10 mouse cellular contexts compared by ENCODE assay signal in the genomic region with DNA sequence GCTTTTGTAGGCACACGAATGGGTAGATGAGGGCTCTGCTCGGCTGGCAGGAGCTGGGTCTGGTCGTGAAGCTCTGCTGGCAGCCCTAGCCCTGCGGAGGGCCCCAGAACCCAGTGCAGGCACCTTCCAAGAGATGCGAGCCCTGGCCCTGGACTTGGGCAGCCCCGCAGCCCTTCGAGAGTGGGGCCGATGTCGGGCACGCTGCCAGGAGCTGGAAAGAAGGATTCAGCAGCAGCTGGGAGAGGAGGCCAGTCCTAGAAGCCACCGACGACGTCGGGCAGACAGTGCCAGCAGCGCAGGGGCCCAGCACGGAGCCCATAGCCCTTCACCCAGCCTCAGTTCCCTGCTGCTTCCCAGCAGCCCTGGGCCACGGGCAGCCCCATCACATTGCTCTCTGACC. TPM values are rescaled to one million over a fixed set of nuclear protein-coding genes. Genes with fewer than 3 reads are reported as not detected.
DNase-seq lines count a peak whose midpoint lies in the region; ATAC-seq and TF ChIP-seq lines count a peak whose summit lies in the region.
"Had no signal": no experiment of that assay in that cellular context is flagged by ENCODE, and none has a peak within 500 bp of the region (broad histone marks: within the 10 kb centered on the region; RNA-seq: fewer than 3 reads in every experiment).

No protein-coding gene starts in this region.

- intact Hi-C loops in heart, postnatal 14 days (cut with DNase I), result no loop called here

- H3K27ac ChIP-seq in heart, postnatal 0 days (ENCODE audit: low read depth), result no peak overlapping the region
- no peak overlapping the region for H3K27ac ChIP-seq in neural tube, embryonic 14.5 days (ENCODE audit: low read depth, low read length)
- peak overlapping the region; percentile 51 for H3K27ac ChIP-seq in forebrain, embryonic 13.5 days
- H3K27ac ChIP-seq in neural tube, embryonic 15.5 days (replicated peaks), result no peak overlapping the region
- H3K27ac ChIP-seq: liver, embryonic 13.5 days had no signal

- DNase-seq in heart, postnatal 0 days (ENCODE audit: low spot score), result no peak
- DNase-seq in heart, postnatal 14 days, result no peak
- no peak for DNase-seq in neural tube, embryonic 10.5 days (ENCODE audit: extremely low spot score, low spot score)
- DNase-seq in kidney, postnatal 4 days, result no peak
- DNase-seq: kidney, adult 8-10 months; liver, embryonic 13.5 days; thymus, adult 2 months had no signal

- no peak overlapping the region for H3K9ac ChIP-seq in heart, postnatal 0 days (replicated peaks; ENCODE audit: low read depth, low read length)
- no peak overlapping the region for H3K9ac ChIP-seq in neural tube, embryonic 14.5 days (replicated peaks; ENCODE audit: low read depth, low read length)
- H3K9ac ChIP-seq in forebrain, embryonic 13.5 days, result no peak overlapping the region
- H3K9ac ChIP-seq in neural tube, embryonic 15.5 days (replicated peaks), result no peak overlapping the region
- H3K9ac ChIP-seq: liver, embryonic 13.5 days had no signal

- 50% methylated on average over 17 of the region's 17 CpGs for WGBS in heart, postnatal 0 days
- WGBS in neural tube, embryonic 14.5 days, result 62% methylated on average over 17 of the region's 17 CpGs
- WGBS in forebrain, embryonic 13.5 days, result 52% methylated on average over 17 of the region's 17 CpGs
- 56% methylated on average over 17 of the region's 17 CpGs for whole genome bisulfite sequencing in neural tube, embryonic 15.5 days

- ATAC-seq in heart, postnatal 0 days (ENCODE audit: insufficient read depth, low read depth), result peak; percentile 45; the same call in 1 of the 2 replicates
- ATAC-seq in neural tube, embryonic 14.5 days (ENCODE audit: low read depth), result peak; percentile 25; the same call in 1 of the 2 replicates
- ATAC-seq in forebrain, embryonic 13.5 days, result peak; percentile 30; the same call in 1 of the 2 replicates
- ATAC-seq in neural tube, embryonic 15.5 days (ENCODE audit: low FRiP score), result peak; percentile 38; the same call in 1 of the 2 replicates

- no peaks in the 10 kb centered on the region for H3K4me1 ChIP-seq in heart, postnatal 0 days (ENCODE audit: control insufficient read depth, insufficient read depth)
- H3K4me1 ChIP-seq in neural tube, embryonic 14.5 days (ENCODE audit: control insufficient read depth, insufficient read depth, low read length), result no peaks in the 10 kb centered on the region
- H3K4me1 ChIP-seq in forebrain, embryonic 13.5 days, result peaks cover 6% of the 10 kb centered on the region; the same call in 1 of the 2 replicates
- H3K4me1 ChIP-seq in neural tube, embryonic 15.5 days, result no peaks in the 10 kb centered on the region

- no peak overlapping the region for H3K4me2 ChIP-seq in heart, postnatal 0 days (ENCODE audit: low read depth, low read length)
- H3K4me2 ChIP-seq in neural tube, embryonic 14.5 days (ENCODE audit: low read depth, low read length), result no peak overlapping the region
- H3K4me2 ChIP-seq in forebrain, embryonic 13.5 days, result no peak overlapping the region
- H3K4me2 ChIP-seq in neural tube, embryonic 15.5 days, result no peak overlapping the region
- H3K4me2 ChIP-seq: liver, embryonic 13.5 days had no signal

- no peaks in the 10 kb centered on the region for H3K27me3 ChIP-seq in heart, postnatal 0 days (ENCODE audit: control insufficient read depth, insufficient read depth, low read length)
- no peaks in the 10 kb centered on the region for H3K27me3 ChIP-seq in neural tube, embryonic 14.5 days (ENCODE audit: control insufficient read depth, insufficient read depth, low read length)
- H3K27me3 ChIP-seq in forebrain, embryonic 13.5 days, result no peaks in the 10 kb centered on the region
- H3K27me3 ChIP-seq in neural tube, embryonic 15.5 days (replicated peaks), result no peaks in the 10 kb centered on the region
- H3K27me3 ChIP-seq: liver, embryonic 13.5 days had no signal

- H3K9me3 ChIP-seq in heart, postnatal 0 days (replicated peaks; ENCODE audit: control insufficient read depth, low read length), result no peaks in the 10 kb centered on the region
- H3K9me3 ChIP-seq in neural tube, embryonic 14.5 days (ENCODE audit: control insufficient read depth, low read length), result no peaks in the 10 kb centered on the region
- no peaks in the 10 kb centered on the region for H3K9me3 ChIP-seq in forebrain, embryonic 13.5 days (replicated peaks)
- no peaks in the 10 kb centered on the region for H3K9me3 ChIP-seq in neural tube, embryonic 15.5 days (replicated peaks)
- H3K9me3 ChIP-seq: liver, embryonic 13.5 days had no signal

- TF ChIP-seq EP300 in heart, postnatal 0 days (IDR thresholded peaks at IDR 0.05; ENCODE audit: low read depth), result no peak

- no peak overlapping the region for H3K4me3 ChIP-seq in heart, postnatal 0 days (ENCODE audit: low read depth, low read length)
- no peak overlapping the region for H3K4me3 ChIP-seq in neural tube, embryonic 14.5 days (ENCODE audit: low read depth, low read length)
- H3K4me3 ChIP-seq in forebrain, embryonic 13.5 days, result no peak overlapping the region
- H3K4me3 ChIP-seq in neural tube, embryonic 15.5 days (replicated peaks), result no peak overlapping the region
- H3K4me3 ChIP-seq: liver, embryonic 13.5 days had no signal

- peaks cover 83% of the 10 kb centered on the region for H3K36me3 ChIP-seq in heart, postnatal 0 days (replicated peaks; ENCODE audit: control insufficient read depth, insufficient read depth, low read length)
- peaks cover 71% of the 10 kb centered on the region for H3K36me3 ChIP-seq in neural tube, embryonic 14.5 days (ENCODE audit: control insufficient read depth, insufficient read depth, low read length)
- peaks cover 91% of the 10 kb centered on the region for H3K36me3 ChIP-seq in forebrain, embryonic 13.5 days (ENCODE audit: poor library complexity, severe bottlenecking)
- peaks cover 90% of the 10 kb centered on the region for H3K36me3 ChIP-seq in neural tube, embryonic 15.5 days

- TF ChIP-seq CTCF in heart, postnatal 0 days (IDR thresholded peaks at IDR 0.05; ENCODE audit: low read depth), result no peak

RNA-seq across cellular contexts. Expression of a gene that starts 12.3 kb away (rescaled TPM):
- 35.4 and 36.4 TPM in 2 replicates for total RNA-seq in heart, postnatal 0 days (2014; rRNA removed; ENCODE audit: low replicate concordance)
- 26.9 and 27.6 TPM in 2 replicates for polyA plus RNA-seq in heart, postnatal 0 days (2015; fragmentation: Nextera tagmentation; extraction: Ambion mirVana)
- total RNA-seq in heart, postnatal 14 days (2021), result 10 to 100 TPM; 39.7 to 47.1 TPM
- 66.5 and 73.8 TPM in 2 replicates for polyA plus RNA-seq in neural tube, embryonic 14.5 days (2014; fragmentation: Nextera tagmentation; extraction: Ambion mirVana)
- polyA plus RNA-seq in forebrain, embryonic 13.5 days (2015; fragmentation: Nextera tagmentation; extraction: Ambion mirVana), result 75.9 and 84.7 TPM in 2 replicates
- 71.3 and 82.7 TPM in 2 replicates for polyA plus RNA-seq in neural tube, embryonic 15.5 days (2015; fragmentation: Nextera tagmentation; extraction: Ambion mirVana)

RNA-seq across cellular contexts. Expression of a gene that starts 18.6 kb away (rescaled TPM):
- 0.57 TPM in 1 of 2 replicates, not detected in the other for total RNA-seq in heart, postnatal 0 days (2014; rRNA removed; ENCODE audit: low replicate concordance)
- 0.18 and 1.0 TPM in 2 replicates for polyA plus RNA-seq in heart, postnatal 0 days (2015; fragmentation: Nextera tagmentation; extraction: Ambion mirVana)
- 1 to 10 TPM; 1.5 to 1.9 TPM for total RNA-seq in heart, postnatal 14 days (2021)
- polyA plus RNA-seq in neural tube, embryonic 14.5 days (2014; fragmentation: Nextera tagmentation; extraction: Ambion mirVana), result 0.47 and 0.66 TPM in 2 replicates
- polyA plus RNA-seq in forebrain, embryonic 13.5 days (2015; fragmentation: Nextera tagmentation; extraction: Ambion mirVana), result 0.63 and 0.96 TPM in 2 replicates
- polyA plus RNA-seq in neural tube, embryonic 15.5 days (2015; fragmentation: Nextera tagmentation; extraction: Ambion mirVana), result 0.88 and 1.4 TPM in 2 replicates

RNA-seq across cellular contexts. Expression of a gene that starts 23.7 kb away (rescaled TPM):
- total RNA-seq in heart, postnatal 0 days (2014; rRNA removed; ENCODE audit: low replicate concordance), result 41.2 and 51.6 TPM in 2 replicates
- polyA plus RNA-seq in heart, postnatal 0 days (2015; fragmentation: Nextera tagmentation; extraction: Ambion mirVana), result 12.7 and 13.9 TPM in 2 replicates
- total RNA-seq in heart, postnatal 14 days (2021), result 10 to 100 TPM; 32.0 to 33.6 TPM
- 24.1 and 27.4 TPM in 2 replicates for polyA plus RNA-seq in neural tube, embryonic 14.5 days (2014; fragmentation: Nextera tagmentation; extraction: Ambion mirVana)
- polyA plus RNA-seq in forebrain, embryonic 13.5 days (2015; fragmentation: Nextera tagmentation; extraction: Ambion mirVana), result 52.3 and 58.6 TPM in 2 replicates
- 25.3 and 28.6 TPM in 2 replicates for polyA plus RNA-seq in neural tube, embryonic 15.5 days (2015; fragmentation: Nextera tagmentation; extraction: Ambion mirVana)

RNA-seq across cellular contexts. Expression of a gene that starts 45.4 kb away (rescaled TPM):
- total RNA-seq in heart, postnatal 0 days (2014; rRNA removed; ENCODE audit: low replicate concordance), result not detected in 2 replicates
- polyA plus RNA-seq in heart, postnatal 0 days (2015; fragmentation: Nextera tagmentation; extraction: Ambion mirVana), result not detected in 2 replicates
- total RNA-seq in heart, postnatal 14 days (2021), result not detected
- polyA plus RNA-seq in neural tube, embryonic 14.5 days (2014; fragmentation: Nextera tagmentation; extraction: Ambion mirVana), result not detected in 2 replicates
- not detected in 2 replicates for polyA plus RNA-seq in forebrain, embryonic 13.5 days (2015; fragmentation: Nextera tagmentation; extraction: Ambion mirVana)
- polyA plus RNA-seq in neural tube, embryonic 15.5 days (2015; fragmentation: Nextera tagmentation; extraction: Ambion mirVana), result not detected in 2 replicates
- polyA plus RNA-seq: liver, embryonic 13.5 days; thymus, adult 2 months had no signal
